Mouse (Mus musculus): Measurements from ENCODE around the gene Mapk8ip2. TPM values are rescaled to one million over a fixed set of nuclear protein-coding genes. Genes with fewer than 3 reads are reported as not detected.

Gene Mapk8ip2
- polyA plus RNA-seq, 1 experiment = not detected

- H3K27me3 ChIP-seq (replicated peaks) = no peaks in the 10 kb centered on the region
- H3K36me3 ChIP-seq (replicated peaks; ENCODE audit: low read length) = peaks cover 56% of the 10 kb centered on the region
Measured at GRCm38 (mm10) chr15:89476475-89476815, 22.7 kb downstream of the Mapk8ip2 start.

DNA sequence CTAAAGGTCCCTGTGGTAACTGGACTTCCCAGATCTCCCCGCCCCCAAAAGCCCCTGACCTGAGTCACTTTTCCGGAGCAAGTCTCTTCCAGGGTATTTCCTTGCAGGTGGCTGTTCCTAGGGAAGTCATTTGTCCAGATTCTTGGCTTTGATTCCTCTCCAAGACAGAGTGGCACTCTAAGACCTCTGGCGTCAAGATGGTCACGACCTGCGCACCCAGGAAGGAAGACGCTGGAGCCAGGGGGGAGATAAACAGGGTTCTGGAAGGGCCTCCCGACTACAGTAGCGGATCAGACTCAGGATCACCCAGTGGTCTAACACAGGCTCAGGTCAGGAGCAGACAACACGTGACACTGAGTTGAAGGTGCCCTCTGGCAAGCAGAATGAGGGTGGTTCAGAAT, 23.4 kb downstream of the Mapk8ip2 start, which contains the start of gene Arsa:
TSS of gene Arsa (minus strand) at position 335 of the 401 bp plus-strand sequence.
- no peaks in the 10 kb centered on the region for H3K27me3 ChIP-seq (replicated peaks)
- peaks cover 54% of the 10 kb centered on the region for H3K4me1 ChIP-seq
- H3K36me3 ChIP-seq (replicated peaks; ENCODE audit: low read length) = peaks cover 59% of the 10 kb centered on the region
- peaks cover 2% of the 10 kb centered on the region; the same call in 1 of the 2 replicates for H3K9me3 ChIP-seq
- H3K4me3 ChIP-seq (replicated peaks) = peak within 1 kb of the TSS; percentile 99
- TF ChIP-seq GATA1 (IDR thresholded peaks at IDR 0.05; ENCODE audit: borderline replicate concordance, low read length) (no peak), FLI1 (IDR thresholded peaks at IDR 0.05; ENCODE audit: low read length) (no peak)

More at GRCm38 (mm10) chr15:89476475-89476815, 22.7 kb downstream of the Mapk8ip2 start:
- Histone ChIP-seq H3K4me3 (replicated peaks) (peak overlapping the region; percentile 99), H3K9me3 (no peaks in the 10 kb centered on the region), H3K4me1 (peaks cover 54% of the 10 kb centered on the region)
- TF ChIP-seq GATA1 (IDR thresholded peaks at IDR 0.05; ENCODE audit: borderline replicate concordance, low read length) = no peak
- TF ChIP-seq FLI1 (IDR thresholded peaks at IDR 0.05; ENCODE audit: low read length) = no peak

GRCm38 (mm10) chr15:89477806-89478205, 24.1 kb downstream of the Mapk8ip2 start:
- Histone ChIP-seq H3K9me3 (peaks cover 6% of the 10 kb centered on the region; the same call in 1 of the 2 replicates), H3K36me3 (replicated peaks; ENCODE audit: low read length) (peaks cover 59% of the 10 kb centered on the region), H3K4me3 (replicated peaks) (peak overlapping the region; percentile 17), H3K27me3 (replicated peaks) (no peaks in the 10 kb centered on the region), H3K4me1 (peaks cover 54% of the 10 kb centered on the region)
- no peak for TF ChIP-seq GATA1 (IDR thresholded peaks at IDR 0.05; ENCODE audit: borderline replicate concordance, low read length)
- TF ChIP-seq FLI1 (IDR thresholded peaks at IDR 0.05; ENCODE audit: low read length) = no peak

DNA sequence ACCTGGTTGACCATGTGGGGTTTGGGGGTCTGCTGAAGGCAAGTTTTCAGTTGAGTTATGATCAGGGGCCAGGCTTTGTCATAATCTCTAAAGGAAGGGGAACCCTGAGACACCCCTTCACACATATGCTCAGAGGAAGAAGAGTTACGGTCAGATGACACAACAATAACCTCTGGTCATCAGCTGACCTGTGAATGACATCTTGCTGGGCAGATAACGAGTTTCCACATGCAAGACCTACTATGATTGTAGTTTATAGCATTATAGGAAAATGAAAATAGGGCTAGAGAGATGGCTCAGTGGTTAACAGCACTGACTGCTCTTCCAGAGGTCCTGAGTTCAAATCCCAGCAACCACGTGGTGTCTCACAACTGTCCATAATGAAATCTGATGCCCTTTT, 24.9 kb downstream of the Mapk8ip2 start:
- peaks cover 51% of the 10 kb centered on the region for H3K36me3 ChIP-seq (replicated peaks; ENCODE audit: low read length)
- peaks cover 6% of the 10 kb centered on the region; the same call in 1 of the 2 replicates for H3K9me3 ChIP-seq
- peak overlapping the region; percentile 64 for H3K4me3 ChIP-seq (replicated peaks)
- no peak for TF ChIP-seq GATA1 (IDR thresholded peaks at IDR 0.05; ENCODE audit: borderline replicate concordance, low read length)
- no peak for TF ChIP-seq FLI1 (IDR thresholded peaks at IDR 0.05; ENCODE audit: low read length)
- H3K4me1 ChIP-seq = peaks cover 54% of the 10 kb centered on the region
- H3K27me3 ChIP-seq (replicated peaks) = no peaks in the 10 kb centered on the region

- Histone ChIP-seq H3K4me1 (peaks cover 34% of the 10 kb centered on the region), H3K9me3 (peaks cover 6% of the 10 kb centered on the region; the same call in 1 of the 2 replicates), H3K36me3 (replicated peaks; ENCODE audit: low read length) (peaks cover 40% of the 10 kb centered on the region), H3K4me3 (replicated peaks) (no peak overlapping the region), H3K27me3 (replicated peaks) (no peaks in the 10 kb centered on the region)
- no peak for TF ChIP-seq FLI1 (IDR thresholded peaks at IDR 0.05; ENCODE audit: low read length)
Measured at GRCm38 (mm10) chr15:89480584-89480983, 26.9 kb downstream of the Mapk8ip2 start.

- H3K9me3 ChIP-seq = no peaks in the 10 kb centered on the region
- peaks cover 4% of the 10 kb centered on the region for H3K36me3 ChIP-seq (replicated peaks; ENCODE audit: low read length)
- no peak for TF ChIP-seq FLI1 (IDR thresholded peaks at IDR 0.05; ENCODE audit: low read length)
- peaks cover 8% of the 10 kb centered on the region for H3K4me1 ChIP-seq
- no peak overlapping the region for H3K4me3 ChIP-seq (replicated peaks)
- H3K27me3 ChIP-seq (replicated peaks) = no peaks in the 10 kb centered on the region
Measured at GRCm38 (mm10) chr15:89488182-89488581, 34.5 kb downstream of the Mapk8ip2 start.

DNA sequence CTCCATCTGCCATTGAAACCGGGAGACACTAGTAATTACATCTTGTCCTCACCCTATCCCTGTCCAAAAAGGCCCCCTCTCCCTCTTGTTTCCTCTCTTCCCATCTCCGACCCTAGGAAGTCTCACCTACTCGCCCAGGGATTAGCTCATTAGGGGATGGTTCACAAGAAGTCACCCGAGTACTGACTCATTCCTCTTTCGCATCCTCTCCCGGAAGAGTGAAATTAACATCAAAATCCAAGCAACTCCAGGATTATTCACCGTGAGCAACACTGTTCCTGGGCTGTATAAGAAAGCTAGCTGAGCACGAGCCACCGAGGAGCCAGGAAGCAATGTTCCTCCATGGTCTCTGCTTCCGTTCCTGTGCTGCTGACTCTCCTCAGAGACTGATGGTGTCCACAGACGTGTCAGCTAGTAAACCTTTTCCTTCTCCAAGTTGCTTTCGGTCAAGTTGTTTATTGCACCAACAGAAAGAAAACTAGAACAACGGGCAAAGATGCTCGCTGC, 35.0 kb downstream of the Mapk8ip2 start:
- Histone ChIP-seq H3K36me3 (replicated peaks; ENCODE audit: low read length) (peaks cover 4% of the 10 kb centered on the region), H3K9me3 (no peaks in the 10 kb centered on the region), H3K4me3 (replicated peaks) (no peak overlapping the region), H3K27me3 (replicated peaks) (no peaks in the 10 kb centered on the region), H3K4me1 (peaks cover 8% of the 10 kb centered on the region)
- TF ChIP-seq FLI1 (IDR thresholded peaks at IDR 0.05; ENCODE audit: low read length) = no peak
- no peak for TF ChIP-seq GATA1 (IDR thresholded peaks at IDR 0.05; ENCODE audit: borderline replicate concordance, low read length)

DNA sequence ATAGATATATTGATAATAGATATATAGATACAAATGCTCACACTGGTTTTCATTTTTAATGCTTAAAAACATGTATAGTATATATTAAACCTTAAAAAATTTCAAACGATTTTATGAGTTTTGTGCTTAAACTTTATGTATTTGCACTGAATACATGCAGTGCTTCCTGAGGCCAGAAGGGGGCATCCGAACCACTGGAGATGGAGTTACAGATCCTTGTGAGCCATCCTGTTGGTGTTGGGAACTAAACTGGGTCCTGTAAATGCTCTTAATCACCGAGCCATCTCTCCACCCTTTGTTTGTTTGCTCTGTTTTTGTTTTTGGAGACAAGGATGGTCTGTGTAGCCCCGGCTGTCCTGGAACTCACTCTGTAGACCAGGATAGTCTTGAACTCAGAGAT, 41.3 kb downstream of the Mapk8ip2 start:
- Histone ChIP-seq H3K4me3 (replicated peaks) (no peak overlapping the region), H3K36me3 (replicated peaks; ENCODE audit: low read length) (no peaks in the 10 kb centered on the region), H3K27me3 (replicated peaks) (no peaks in the 10 kb centered on the region), H3K9me3 (no peaks in the 10 kb centered on the region), H3K4me1 (peaks cover 37% of the 10 kb centered on the region)
- TF ChIP-seq GATA1 (IDR thresholded peaks at IDR 0.05; ENCODE audit: borderline replicate concordance, low read length) = no peak
- no peak for TF ChIP-seq FLI1 (IDR thresholded peaks at IDR 0.05; ENCODE audit: low read length)

DNA sequence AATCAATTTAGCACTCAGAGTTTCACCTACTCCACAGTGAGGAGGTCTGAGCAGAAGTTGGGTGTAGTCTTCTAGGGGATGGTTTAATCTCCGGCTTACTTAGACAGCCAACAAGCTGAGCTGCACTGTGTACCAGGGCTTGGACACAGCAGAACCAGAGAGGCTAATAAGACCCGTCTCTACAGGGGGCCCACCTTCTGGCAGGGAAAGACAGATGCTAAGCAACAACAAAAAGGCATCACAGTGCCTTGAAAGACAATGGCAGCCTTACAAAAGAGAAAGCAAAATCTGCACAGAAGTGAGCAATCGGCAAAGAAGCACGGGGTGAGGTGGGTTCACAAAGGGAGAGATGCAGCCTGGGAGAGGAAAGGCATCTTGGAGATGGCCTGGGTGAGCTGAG, 42.4 kb downstream of the Mapk8ip2 start:
- H3K9me3 ChIP-seq = no peaks in the 10 kb centered on the region
- no peaks in the 10 kb centered on the region for H3K27me3 ChIP-seq (replicated peaks)
- peaks cover 48% of the 10 kb centered on the region for H3K4me1 ChIP-seq
- TF ChIP-seq GATA1 (IDR thresholded peaks at IDR 0.05; ENCODE audit: borderline replicate concordance, low read length) (no peak), FLI1 (IDR thresholded peaks at IDR 0.05; ENCODE audit: low read length) (no peak)
- H3K36me3 ChIP-seq (replicated peaks; ENCODE audit: low read length) = peaks cover 11% of the 10 kb centered on the region
- peak overlapping the region; percentile 1 for H3K4me3 ChIP-seq (replicated peaks)

DNA sequence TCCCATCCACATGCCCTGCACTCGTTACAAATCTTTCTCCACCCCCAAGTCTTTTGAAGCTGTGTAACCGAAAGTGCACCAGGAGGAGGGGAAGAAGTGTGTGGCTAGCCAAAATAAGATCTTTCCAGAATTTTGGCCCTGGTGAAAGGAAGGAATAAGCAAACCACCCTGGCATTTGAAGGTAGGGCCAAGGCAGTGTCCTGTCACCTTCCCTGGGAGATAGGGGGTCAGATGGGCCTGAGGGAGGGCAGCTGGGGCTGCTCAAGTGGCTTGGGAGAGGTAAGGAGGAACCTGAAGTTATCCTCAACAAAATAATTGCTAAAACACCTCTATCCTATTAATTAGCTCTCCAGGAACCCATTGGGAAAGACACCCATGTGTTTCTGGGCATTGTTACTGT, 43.1 kb downstream of the Mapk8ip2 start:
- Histone ChIP-seq H3K4me3 (replicated peaks) (peak overlapping the region; percentile 96), H3K9me3 (no peaks in the 10 kb centered on the region), H3K27me3 (replicated peaks) (no peaks in the 10 kb centered on the region), H3K36me3 (replicated peaks; ENCODE audit: low read length) (peaks cover 18% of the 10 kb centered on the region), H3K4me1 (peaks cover 51% of the 10 kb centered on the region)
- TF ChIP-seq GATA1 (IDR thresholded peaks at IDR 0.05; ENCODE audit: borderline replicate concordance, low read length) = no peak
- no peak for TF ChIP-seq FLI1 (IDR thresholded peaks at IDR 0.05; ENCODE audit: low read length)

All from megakaryocyte, embryonic 14.5 days (primary cell).